Mouse (Mus musculus) brain, embryonic 14.5 days (tissue): Measurements from ENCODE around the gene Ghrhr.

ENCODE experiments used
- CTCF ChIP-seq: fragments of 200-500 bp; IDR thresholded peaks from 2 replicates; pipeline ENCODE4 v1.5.1; 2012; ENCODE audit warnings: inconsistent platforms, mild to moderate bottlenecking, moderate library complexity, borderline replicate concordance; ENCODE audit not compliant: insufficient read depth, insufficient read length; ENCODE audit errors: extremely low read depth
- POLR2A ChIP-seq: fragments of 200-500 bp; IDR thresholded peaks from 2 replicates; pipeline ENCODE4 v1.6.1; 2012; ENCODE audit warnings: mild to moderate bottlenecking, inconsistent platforms, borderline replicate concordance; ENCODE audit not compliant: poor library complexity, insufficient read depth, insufficient read length, severe bottlenecking; ENCODE audit errors: extremely low read depth

GRCm38 (mm10) chr6:55343446-55343845 lies 32.6 kb upstream of the Ghrhr start:
- no peak for TF ChIP-seq CTCF
- TF ChIP-seq POLR2A, result no peak
